Mouse (Mus musculus) CH12.LX (cell line): ENCODE measurements around the gene Focad. TPM values are rescaled to one million over a fixed set of nuclear protein-coding genes. Genes with fewer than 3 reads are reported as not detected.
"Not testable (repeated sequence)": the region's sequence is repeated elsewhere in the genome, so short reads cannot be mapped to it uniquely, and the experiment has no call there.

ENCODE experiments used
- DNase-seq: peaks from one replicate; pipeline ENCODE4 v3.0.0-alpha.2; 2013; ENCODE audit errors: extremely low read depth
- H3K27ac ChIP-seq: 2 replicates; pipeline ENCODE4 v1.5.1; 2012; ENCODE audit warnings: low read depth, mild to moderate bottlenecking, control low read depth, moderate library complexity; ENCODE audit not compliant: insufficient read depth
- H3K27me3 ChIP-seq: replicated peaks from 2 replicates; pipeline ENCODE3; 2012; ENCODE audit warnings: inconsistent platforms
- H3K36me3 ChIP-seq, 2 experiments: replicated peaks in 1 of 2; 2 replicates each; pipeline versions ENCODE3 to v1.6.1; 2012; ENCODE audit warnings: inconsistent platforms in 1 of 2, low read length in 1 of 2, mild to moderate bottlenecking in 1 of 2, mixed read lengths in 1 of 2, moderate library complexity in 1 of 2; ENCODE audit not compliant: control insufficient read depth in 1 of 2, insufficient read depth in 1 of 2
- H3K4me1 ChIP-seq, 2 experiments: 2 replicates each; pipeline ENCODE4 v1.6.1; 2012; ENCODE audit warnings: inconsistent platforms in 1 of 2, moderate library complexity in 1 of 2; ENCODE audit not compliant: insufficient read depth in 2 of 2, control insufficient read depth in 1 of 2
- H3K4me2 ChIP-seq: 2 replicates; pipeline ENCODE4 v1.6.1; 2012; ENCODE audit warnings: low read depth, mild to moderate bottlenecking, control low read depth; ENCODE audit not compliant: poor library complexity, insufficient read depth, severe bottlenecking
- H3K4me3 ChIP-seq, 3 experiments: fragments of 150-350 bp in 1 of 3; sonication (generic) in 1 of 3; replicated peaks in 1 of 3; 2 replicates each; pipeline versions ENCODE3 to v1.5.1; 2011 to 2012; ENCODE audit warnings: low read depth in 2 of 3, low read length in 2 of 3, mild to moderate bottlenecking in 2 of 3, moderate library complexity in 2 of 3, control low read depth in 1 of 3, improper control_type of control experiment in 1 of 3, inconsistent platforms in 1 of 3, mixed read lengths in 1 of 3; ENCODE audit not compliant: poor library complexity in 1 of 3
- H3K79me2 ChIP-seq: replicated peaks from 2 replicates; pipeline ENCODE4 v1.6.1; 2012; ENCODE audit warnings: mild to moderate bottlenecking, moderate library complexity; ENCODE audit not compliant: control insufficient read depth, poor library complexity, insufficient read depth, severe bottlenecking; ENCODE audit errors: extremely low read depth
- H3K9ac ChIP-seq: 2 replicates; pipeline ENCODE4 v1.6.1; 2012; ENCODE audit warnings: low read depth, mild to moderate bottlenecking, control low read depth, moderate library complexity; ENCODE audit not compliant: insufficient read depth
- H3K9me3 ChIP-seq: replicated peaks from 2 replicates; pipeline ENCODE3; 2012; ENCODE audit warnings: low read length, inconsistent platforms, mixed read lengths
- CHD1 ChIP-seq: IDR thresholded peaks from 2 replicates; pipeline ENCODE4 v1.6.1; 2012; ENCODE audit warnings: low read depth, low read length, improper control_type of control experiment, inconsistent platforms
- CHD2 ChIP-seq: IDR thresholded peaks from 2 replicates; pipeline ENCODE4 v1.6.1; 2011; ENCODE audit warnings: low read length, improper control_type of control experiment
- CTCF ChIP-seq, 2 experiments: IDR thresholded peaks in 1 of 2; conservative IDR thresholded peaks in 1 of 2; 2 replicates each; pipeline ENCODE4 v1.5.1; 2011 to 2012; ENCODE audit warnings: low read depth in 2 of 2, low read length in 2 of 2, improper control_type of control experiment in 1 of 2, inconsistent platforms in 1 of 2, mild to moderate bottlenecking in 1 of 2, moderate library complexity in 1 of 2
- E2F4 ChIP-seq: IDR thresholded peaks from 2 replicates; pipeline ENCODE4 v1.6.1; 2011; ENCODE audit warnings: low read depth, low read length, improper control_type of control experiment; ENCODE audit not compliant: insufficient replicate concordance
- ELF1 ChIP-seq: IDR thresholded peaks from 2 replicates; pipeline ENCODE4 v1.6.1; 2014; ENCODE audit warnings: low read depth, mild to moderate bottlenecking, inconsistent platforms, low read length, improper control_type of control experiment
- JUND ChIP-seq: conservative IDR thresholded peaks from 2 replicates; pipeline ENCODE4 v1.6.1; 2011; ENCODE audit warnings: low read depth, low read length, improper control_type of control experiment
- MEF2A ChIP-seq: IDR thresholded peaks from 2 replicates; pipeline ENCODE4 v1.6.1; 2014; ENCODE audit warnings: low read depth, mild to moderate bottlenecking, inconsistent platforms, low read length, improper control_type of control experiment, borderline replicate concordance
- MXI1 ChIP-seq: IDR thresholded peaks from 2 replicates; pipeline ENCODE4 v1.6.1; 2011; ENCODE audit warnings: mild to moderate bottlenecking, low read depth, low read length, improper control_type of control experiment
- NRF1 ChIP-seq: IDR thresholded peaks from 2 replicates; pipeline ENCODE4 v1.6.1; 2014; ENCODE audit warnings: low read depth, mild to moderate bottlenecking, inconsistent platforms, low read length, improper control_type of control experiment, moderate library complexity
- PAX5 ChIP-seq: IDR thresholded peaks from 2 replicates; pipeline ENCODE4 v1.6.1; 2012; ENCODE audit warnings: low read length, inconsistent platforms, mixed read lengths
- POLR2A ChIP-seq: IDR thresholded peaks from 2 replicates; pipeline ENCODE4 v1.6.1; 2011; ENCODE audit warnings: low read depth, mild to moderate bottlenecking, improper control_type of control experiment, low read length
- RAD21 ChIP-seq: IDR thresholded peaks from 2 replicates; pipeline ENCODE4 v1.6.1; 2011; ENCODE audit warnings: low read depth, mild to moderate bottlenecking, low read length, improper control_type of control experiment, moderate library complexity
- RCOR1 ChIP-seq: conservative IDR thresholded peaks from 2 replicates; pipeline ENCODE4 v1.6.1; 2012; ENCODE audit warnings: low read depth, mild to moderate bottlenecking, inconsistent platforms, low read length, improper control_type of control experiment
- TCF12 ChIP-seq: IDR thresholded peaks from 2 replicates; pipeline ENCODE4 v1.6.1; 2014; ENCODE audit warnings: low read depth, mild to moderate bottlenecking, inconsistent platforms, low read length, improper control_type of control experiment
- UBTF ChIP-seq: IDR thresholded peaks from 2 replicates; pipeline ENCODE4 v1.6.1; 2012; ENCODE audit warnings: low read depth, mild to moderate bottlenecking, inconsistent platforms, low read length, improper control_type of control experiment, moderate library complexity
- USF2 ChIP-seq: conservative IDR thresholded peaks from 2 replicates; pipeline ENCODE4 v1.6.1; 2011; ENCODE audit warnings: low read depth, low read length, improper control_type of control experiment
- ZC3H11A ChIP-seq: IDR thresholded peaks from 2 replicates; pipeline ENCODE4 v1.6.1; 2012; ENCODE audit warnings: low read depth, mild to moderate bottlenecking, inconsistent platforms, low read length, improper control_type of control experiment
- ZKSCAN1 ChIP-seq: IDR thresholded peaks from 2 replicates; pipeline ENCODE4 v1.6.1; 2012; ENCODE audit warnings: low read depth, inconsistent platforms, low read length, improper control_type of control experiment, borderline replicate concordance
- ZMIZ1 ChIP-seq: IDR thresholded peaks from 2 replicates; pipeline ENCODE4 v1.6.1; 2012; ENCODE audit warnings: low read depth, mild to moderate bottlenecking, inconsistent platforms, low read length, improper control_type of control experiment
- ZNF384 ChIP-seq: IDR thresholded peaks from 2 replicates; pipeline ENCODE4 v1.6.1; 2012; ENCODE audit warnings: low read depth, low read length, improper control_type of control experiment, inconsistent platforms
- dilution Hi-C: fragments of 300-500 bp; cut with MboI; formaldehyde crosslinking; loops from 2 replicates; pipeline ENCODE4 v1.14.3; 2020; ENCODE audit warnings: low sequenced_read_pairs; ENCODE audit not compliant: extremely low pct_unique_long_range_greater_than_20kb, extremely low pct_ligation_motif_present
- in situ Hi-C: fragments of 300-500 bp; cut with MboI; formaldehyde crosslinking; loops from 3 replicates; pipeline ENCODE4 v1.14.3; 2019; ENCODE audit warnings: low sequenced_read_pairs, low pct_ligation_motif_present, low pct_unique_long_range_greater_than_20kb, mixed read lengths
- polyA plus RNA-seq: library from polyadenylated mRNA; unstranded; fragments of >175 nt; gene quantifications from 2 replicates; pipeline ENCODE4 v1.2.1, GENCODE M21; 2012; ENCODE audit warnings: low read depth; ENCODE audit not compliant: insufficient read length
- total RNA-seq, 2 experiments: library from RNA; depleted of rRNA; stranded (reverse); fragments of 300-350 nt in 1 of 2; fragments of >200 nt in 1 of 2; gene quantifications; 2 replicates each; pipeline ENCODE4 v1.2.3; 2012 to 2014

The Focad gene
- total and polyA plus RNA-seq, 3 experiments: 17.3 to 18.9 (median 18.2) TPM

- Histone ChIP-seq H3K4me2 (no peak overlapping the region), H3K9me3 (no peaks in the 10 kb centered on the region), H3K9ac (no peak overlapping the region), H3K4me3 (no peak overlapping the region), H3K36me3 (peaks cover 0 to 25% of the 10 kb centered on the region in 2 experiments), H3K27me3 (no peaks in the 10 kb centered on the region), H3K4me1 (peaks cover 0 to 16% of the 10 kb centered on the region in 2 experiments; a peak in 1 of 4 replicates), H3K79me2 (no peaks in the 10 kb centered on the region), H3K27ac (no peak overlapping the region)
- dilution Hi-C loops (no loop called here), in situ Hi-C loops (no loop called here)
- TF ChIP-seq ZC3H11A (no peak), ZKSCAN1 (no peak), MXI1 (no peak), PAX5 (no peak), USF2 (no peak), ELF1 (no peak), ZMIZ1 (no peak), JUND (no peak), CTCF (conservative IDR thresholded peaks at IDR 0.05 in 1 of 2, IDR thresholded peaks at IDR 0.05 in 1 of 2; ENCODE audit: low read depth in 2 of 2, low read length in 2 of 2) (no peak), RAD21 (no peak), ZNF384 (no peak), UBTF (no peak)
- DNase-seq: no peak
These were observed 295.6 kb downstream of the Focad start for GRCm38 (mm10) chr4:88390036-88390435.

GRCm38 (mm10) chr4:88390596-88390995 lies 296.2 kb downstream of the Focad start:
- Histone ChIP-seq H3K36me3 (peaks cover 0 to 25% of the 10 kb centered on the region in 2 experiments), H3K4me1 (peaks cover 0 to 22% of the 10 kb centered on the region in 2 experiments; a peak in 2 of 4 replicates)
- H3K9me3 ChIP-seq, H3K9ac ChIP-seq, dilution Hi-C loops, H3K27ac ChIP-seq, H3K27me3 ChIP-seq, H3K4me2 ChIP-seq, H3K79me2 ChIP-seq, H3K4me3 ChIP-seq, in situ Hi-C loops: not testable (repeated sequence)
- DNase-seq: peak; percentile 45
- peak; percentile 19; the same call in 1 of the 2 replicates for TF ChIP-seq MEF2A

DNA sequence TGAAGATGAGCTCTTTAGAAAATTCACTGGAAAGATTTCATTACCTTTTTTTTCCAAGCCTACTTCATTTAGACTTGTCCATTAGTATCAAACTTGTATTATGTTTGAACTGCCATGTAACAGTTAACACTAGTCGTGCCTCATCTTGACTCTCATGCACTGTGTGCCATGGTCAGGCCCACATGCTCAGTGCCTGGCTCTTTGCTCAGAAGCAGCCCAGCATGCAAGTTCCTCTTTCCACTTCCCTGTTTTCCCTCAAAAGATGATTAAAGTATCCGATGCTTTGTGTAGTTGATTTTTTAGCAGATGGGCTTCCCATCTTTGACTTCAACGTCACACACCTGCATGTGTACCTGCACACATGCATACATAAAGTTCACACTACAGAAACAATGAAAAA lies 301.3 kb downstream of the Focad start:
- in situ Hi-C loops: no loop called here
- Histone ChIP-seq H3K27ac (no peak overlapping the region), H3K36me3 (peaks cover 0 to 24% of the 10 kb centered on the region in 2 experiments)

More for the DNA sequence above, 301.3 kb downstream of the Focad start:
- peak; percentile 14 for DNase-seq
- no peaks in the 10 kb centered on the region for H3K9me3 ChIP-seq
- no peak overlapping the region for H3K9ac ChIP-seq
- H3K79me2 ChIP-seq: no peaks in the 10 kb centered on the region
- dilution Hi-C loops: no loop called here
- H3K4me2 ChIP-seq: no peak overlapping the region
- H3K4me3 ChIP-seq: no peak overlapping the region
- peaks cover 0 to 19% of the 10 kb centered on the region in 2 experiments; a peak in 2 of 4 replicates for H3K4me1 ChIP-seq
- TF ChIP-seq POLR2A (no peak), ZMIZ1 (no peak), E2F4 (no peak), TCF12 (no peak), RCOR1 (no peak), JUND (no peak), CHD1 (no peak), MXI1 (no peak), MEF2A (no peak), NRF1 (no peak), RAD21 (no peak), CHD2 (no peak)
- H3K27me3 ChIP-seq: no peaks in the 10 kb centered on the region
